Mouse (Mus musculus) monocyte, adult 5-6 weeks (primary cell): ENCODE data around the gene Dek. TPM values are rescaled to one million over a fixed set of nuclear protein-coding genes. Genes with fewer than 3 reads are reported as not detected.

ENCODE experiments used
- ATAC-seq: fragments of 153-309, 156-312 bp; replicated peaks from 2 replicates; pipeline ENCODE4 v1.8.0; 2017; ENCODE audit warnings: mild to moderate bottlenecking; ENCODE audit not compliant: low TSS enrichment, insufficient number of reproducible peaks, severe bottlenecking, poor library complexity, low FRiP score
- total RNA-seq: library from RNA; stranded (forward); fragments of 200-1000, 200-491, 200-594 nt; gene quantifications from 3 replicates; pipeline ENCODE4 v1.2.3, GENCODE M21; 2017

Dek gene
- 301 to 405 TPM (median 364 TPM) in 3 replicates for total RNA-seq

GRCm38 (mm10) chr13:47105711-47106579 is at the start of gene Dek:
Gene Dek (minus strand): TSS chr13:47106201.
- ATAC-seq: peak; percentile 76

- no peak for ATAC-seq
These were observed 48.9 kb upstream of the Dek start for GRCm38 (mm10) chr13:47154866-47155265.

- no peak for ATAC-seq
These were observed 47.2 kb upstream of the Dek start for GRCm38 (mm10) chr13:47153206-47153605.

GRCm38 (mm10) chr13:47152390-47152789 is 46.4 kb upstream of the Dek start:
- ATAC-seq: peak; percentile 73

GRCm38 (mm10) chr13:47151060-47151459 is 45.1 kb upstream of the Dek start:
- no peak for ATAC-seq

GRCm38 (mm10) chr13:47149993-47150392 is 44.0 kb upstream of the Dek start:
- no peak for ATAC-seq

GRCm38 (mm10) chr13:47148573-47148972 is 42.6 kb upstream of the Dek start:
- no peak for ATAC-seq

GRCm38 (mm10) chr13:47146388-47146787 is 40.4 kb upstream of the Dek start:
- ATAC-seq: no peak

GRCm38 (mm10) chr13:47145939-47146338 is 39.9 kb upstream of the Dek start:
- no peak for ATAC-seq

- ATAC-seq: no peak
These were observed 36.8 kb upstream of the Dek start for GRCm38 (mm10) chr13:47142764-47143163.

- ATAC-seq: no peak
These were observed 29.7 kb upstream of the Dek start for GRCm38 (mm10) chr13:47135741-47136140.

GRCm38 (mm10) chr13:47134836-47135235 is 28.8 kb upstream of the Dek start:
- ATAC-seq: no peak

GRCm38 (mm10) chr13:47133058-47133457 is 27.1 kb upstream of the Dek start:
- ATAC-seq: no peak

GRCm38 (mm10) chr13:47129090-47129489 is 23.1 kb upstream of the Dek start:
- no peak for ATAC-seq

GRCm38 (mm10) chr13:47125595-47125994 is 19.6 kb upstream of the Dek start:
- ATAC-seq: no peak

GRCm38 (mm10) chr13:47124986-47125385 is 19.0 kb upstream of the Dek start:
- no peak for ATAC-seq

GRCm38 (mm10) chr13:47124449-47124848 is 18.4 kb upstream of the Dek start:
- ATAC-seq: no peak

GRCm38 (mm10) chr13:47122537-47123430 is 16.8 kb upstream of the Dek start, which contains the start of gene Rnf144b:
Gene Rnf144b (plus strand): TSS chr13:47122656.
- no peak for ATAC-seq

- ATAC-seq: no peak
These were observed 15.4 kb upstream of the Dek start for GRCm38 (mm10) chr13:47121333-47121889.
